ENCODE assay signal across 8 mouse cellular contexts in genomic region chr8:45345031-45345430, GRCm38 (mm10). TPM values are rescaled to one million over a fixed set of nuclear protein-coding genes. Genes with fewer than 3 reads are reported as not detected.
A peak's percentile ranks its signal among the peaks of the same experiment; 100 is the strongest.
DNase-seq lines count a peak whose midpoint lies in the region; ATAC-seq and TF ChIP-seq lines count a peak whose summit lies in the region.

No protein-coding gene starts in this region.

- H3K27ac ChIP-seq in forebrain, postnatal 0 days (ENCODE audit: low read depth, low read length), result no peak overlapping the region
- no peak overlapping the region for H3K27ac ChIP-seq in hindbrain, postnatal 0 days
- H3K27ac ChIP-seq in small intestine, adult 2 months (ENCODE audit: insufficient read depth, low read depth, low read length), result no peak overlapping the region

- no peak overlapping the region for H3K4me2 ChIP-seq in forebrain, postnatal 0 days (ENCODE audit: low read depth)
- H3K4me2 ChIP-seq in hindbrain, postnatal 0 days (ENCODE audit: low read depth, low read length), result no peak overlapping the region

- DNase-seq in gastrocnemius, adult 18-20 months (ENCODE audit: low spot score), result peak; percentile 48
- no peak for DNase-seq in gastrocnemius, postnatal 25 days
- DNase-seq in c-Kit-positive CD71-positive TER-119-positive erythroid progenitor cells, embryonic 14.5 days (ENCODE audit: low spot score), result peak; percentile 49
- peak; percentile 77 for DNase-seq in forebrain, postnatal 0 days
- peak; percentile 78 for DNase-seq in hindbrain, postnatal 0 days (ENCODE audit: low spot score)
- peak; percentile 22 for DNase-seq in left cerebral cortex, adult 11 months (ENCODE audit: low spot score)

- peaks cover 5% of the 10 kb centered on the region; the same call in 1 of the 2 replicates for H3K36me3 ChIP-seq in forebrain, postnatal 0 days (ENCODE audit: insufficient read depth)
- H3K36me3 ChIP-seq in hindbrain, postnatal 0 days (ENCODE audit: insufficient read depth, low read length), result peaks cover 3% of the 10 kb centered on the region; the same call in 1 of the 2 replicates
- no peaks in the 10 kb centered on the region for H3K36me3 ChIP-seq in small intestine, adult 2 months (ENCODE audit: control insufficient read depth, insufficient read depth, low read length)

- H3K27me3 ChIP-seq in forebrain, postnatal 0 days (ENCODE audit: insufficient read depth, low read length), result no peaks in the 10 kb centered on the region
- H3K27me3 ChIP-seq in hindbrain, postnatal 0 days (ENCODE audit: insufficient read depth, low read length), result no peaks in the 10 kb centered on the region
- H3K27me3 ChIP-seq in small intestine, adult 2 months (ENCODE audit: control insufficient read depth, insufficient read depth, low read length), result no peaks in the 10 kb centered on the region

- no peaks in the 10 kb centered on the region for H3K9me3 ChIP-seq in forebrain, postnatal 0 days (ENCODE audit: low read length)
- no peaks in the 10 kb centered on the region for H3K9me3 ChIP-seq in hindbrain, postnatal 0 days (ENCODE audit: low read length)

- H3K4me3 ChIP-seq in forebrain, postnatal 0 days (ENCODE audit: low read depth, low read length), result no peak overlapping the region
- H3K4me3 ChIP-seq in hindbrain, postnatal 0 days (ENCODE audit: low read length), result no peak overlapping the region
- no peak overlapping the region for H3K4me3 ChIP-seq in small intestine, adult 2 months (ENCODE audit: low read depth, low read length)

- H3K4me1 ChIP-seq in forebrain, postnatal 0 days (ENCODE audit: insufficient read depth), result no peaks in the 10 kb centered on the region
- H3K4me1 ChIP-seq in hindbrain, postnatal 0 days (ENCODE audit: insufficient read depth, low read length), result no peaks in the 10 kb centered on the region
- peaks cover 10% of the 10 kb centered on the region for H3K4me1 ChIP-seq in small intestine, adult 2 months (ENCODE audit: control insufficient read depth, insufficient read depth, insufficient read length, low read length)

- peak; percentile 96 for TF ChIP-seq CTCF in forebrain, postnatal 0 days (IDR thresholded peaks at IDR 0.05; ENCODE audit: low read depth)
- TF ChIP-seq CTCF in hindbrain, postnatal 0 days (IDR thresholded peaks at IDR 0.05; ENCODE audit: low read depth), result peak; percentile 97
- TF ChIP-seq CTCF in small intestine, adult 2 months (IDR thresholded peaks at IDR 0.05; ENCODE audit: extremely low read depth, insufficient read length, insufficient replicate concordance, low read depth, low read length), result peak; percentile 56; the same call in 1 of the 2 replicates

- peak; percentile 42 for ATAC-seq in forebrain, postnatal 0 days
- ATAC-seq in hindbrain, postnatal 0 days, result peak; percentile 51; the same call in 1 of the 2 replicates
- ATAC-seq in megakaryocyte-erythroid progenitor cell, adult 5-6 weeks (replicated peaks; ENCODE audit: low FRiP score, low TSS enrichment, poor library complexity, severe bottlenecking), result peak; percentile 91

- TF ChIP-seq POLR2A in small intestine, adult 2 months (IDR thresholded peaks at IDR 0.05; ENCODE audit: low read depth, low read length), result no peak

- no peak overlapping the region for H3K9ac ChIP-seq in forebrain, postnatal 0 days
- H3K9ac ChIP-seq in hindbrain, postnatal 0 days (replicated peaks; ENCODE audit: low read length), result no peak overlapping the region

- WGBS in forebrain, postnatal 0 days, result 14% methylated on average over 6 of the region's 6 CpGs
- 18% methylated on average over 6 of the region's 6 CpGs for WGBS in hindbrain, postnatal 0 days
- 9% methylated on average over 6 of the region's 6 CpGs for WGBS in small intestine, adult 2 months

RNA-seq across cellular contexts. Expression of gene Cyp4v3, which starts 12.0 kb away (rescaled TPM):
- total RNA-seq in gastrocnemius, adult 18-20 months (2021), result 1 to 10 TPM in 1 of 2 experiments, under 1 TPM in 1; 0.80 to 1.4 TPM
- 1 to 10 TPM in 1 of 2 experiments, under 1 TPM in 1; 0.51 to 1.4 TPM for total RNA-seq in gastrocnemius, postnatal 25 days (2021)
- total RNA-seq in forebrain, postnatal 0 days (2014; rRNA removed), result 2.2 and 2.4 TPM in 2 replicates
- polyA plus RNA-seq in forebrain, postnatal 0 days (2015; fragmentation: Nextera tagmentation; extraction: Ambion mirVana), result 1.8 and 2.1 TPM in 2 replicates
- 2.4 and 3.1 TPM in 2 replicates for total RNA-seq in hindbrain, postnatal 0 days (2014; rRNA removed)
- 2.8 and 3.0 TPM in 2 replicates for polyA plus RNA-seq in hindbrain, postnatal 0 days (2015; fragmentation: Nextera tagmentation; extraction: Ambion mirVana)
- 1.5 TPM in 1 of 2 replicates, not detected in the other for total RNA-seq in megakaryocyte-erythroid progenitor cell, adult 5-6 weeks (2014; fragmentation: Nextera tagmentation)
- 4.1 and 5.1 TPM in 2 replicates for total RNA-seq in megakaryocyte-erythroid progenitor cell, adult 5-6 weeks (2017)
- polyA plus RNA-seq in small intestine, adult 2 months (2012; rRNA removed), result 6.4 and 37.4 TPM in 2 replicates

RNA-seq across cellular contexts. Expression of gene Gm45753, which starts 36.8 kb away (rescaled TPM):
- not detected for total RNA-seq in gastrocnemius, adult 18-20 months (2021)
- not detected for total RNA-seq in gastrocnemius, postnatal 25 days (2021)
- not detected in 2 replicates for total RNA-seq in forebrain, postnatal 0 days (2014; rRNA removed)
- 0.08 and 0.13 TPM in 2 replicates for polyA plus RNA-seq in forebrain, postnatal 0 days (2015; fragmentation: Nextera tagmentation; extraction: Ambion mirVana)
- total RNA-seq in hindbrain, postnatal 0 days (2014; rRNA removed), result not detected in 2 replicates
- polyA plus RNA-seq in hindbrain, postnatal 0 days (2015; fragmentation: Nextera tagmentation; extraction: Ambion mirVana), result not detected in 2 replicates
- not detected in 2 replicates for total RNA-seq in megakaryocyte-erythroid progenitor cell, adult 5-6 weeks (2014; fragmentation: Nextera tagmentation)
- total RNA-seq in megakaryocyte-erythroid progenitor cell, adult 5-6 weeks (2017), result not detected in 2 replicates
- not detected in 2 replicates for polyA plus RNA-seq in small intestine, adult 2 months (2012; rRNA removed)

RNA-seq across cellular contexts. Expression of gene Fam149a, which starts 37.1 kb away (rescaled TPM):
- total RNA-seq in gastrocnemius, adult 18-20 months (2021), result 1 to 10 TPM; 1.7 to 2.1 TPM
- total RNA-seq in gastrocnemius, postnatal 25 days (2021), result 1 to 10 TPM; 2.6 to 3.1 TPM
- total RNA-seq in forebrain, postnatal 0 days (2014; rRNA removed), result 22.6 and 27.3 TPM in 2 replicates
- 10.8 and 15.0 TPM in 2 replicates for polyA plus RNA-seq in forebrain, postnatal 0 days (2015; fragmentation: Nextera tagmentation; extraction: Ambion mirVana)
- 24.6 and 27.7 TPM in 2 replicates for total RNA-seq in hindbrain, postnatal 0 days (2014; rRNA removed)
- polyA plus RNA-seq in hindbrain, postnatal 0 days (2015; fragmentation: Nextera tagmentation; extraction: Ambion mirVana), result 19.8 and 20.2 TPM in 2 replicates
- total RNA-seq in megakaryocyte-erythroid progenitor cell, adult 5-6 weeks (2014; fragmentation: Nextera tagmentation), result not detected in 2 replicates
- not detected in 2 replicates for total RNA-seq in megakaryocyte-erythroid progenitor cell, adult 5-6 weeks (2017)
- polyA plus RNA-seq in small intestine, adult 2 months (2012; rRNA removed), result 1.7 and 3.1 TPM in 2 replicates

RNA-seq across cellular contexts. Expression of gene Klkb1, which starts 50.4 kb away (rescaled TPM):
- total RNA-seq in gastrocnemius, adult 18-20 months (2021), result under 1 TPM in 1 of 2 experiments, not detected in 1; 0.07 TPM
- total RNA-seq in gastrocnemius, postnatal 25 days (2021), result not detected
- under 0.01 and 0.24 TPM in 2 replicates for total RNA-seq in forebrain, postnatal 0 days (2014; rRNA removed)
- polyA plus RNA-seq in forebrain, postnatal 0 days (2015; fragmentation: Nextera tagmentation; extraction: Ambion mirVana), result 0.05 TPM in 1 of 2 replicates, not detected in the other
- total RNA-seq in hindbrain, postnatal 0 days (2014; rRNA removed), result 0.16 TPM in 1 of 2 replicates, not detected in the other
- polyA plus RNA-seq in hindbrain, postnatal 0 days (2015; fragmentation: Nextera tagmentation; extraction: Ambion mirVana), result 0.06 TPM in 1 of 2 replicates, not detected in the other
- 0.25 TPM in 1 of 2 replicates, not detected in the other for total RNA-seq in megakaryocyte-erythroid progenitor cell, adult 5-6 weeks (2014; fragmentation: Nextera tagmentation)
- total RNA-seq in megakaryocyte-erythroid progenitor cell, adult 5-6 weeks (2017), result not detected in 2 replicates
- 0.01 and 0.25 TPM in 2 replicates for polyA plus RNA-seq in small intestine, adult 2 months (2012; rRNA removed)
